Mouse (Mus musculus): ENCODE measurements around the gene Lamp2. TPM values are rescaled to one million over a fixed set of nuclear protein-coding genes. Genes with fewer than 3 reads are reported as not detected.
"Not testable (repeated sequence)": the region's sequence is repeated elsewhere in the genome, so short reads cannot be mapped to it uniquely, and the experiment has no call there.

Lamp2 gene
- 131 and 144 TPM in 2 replicates for polyA plus RNA-seq (2014; fragmentation: Nextera tagmentation; extraction: Ambion mirVana)

GRCm38 (mm10) chrX:38455890-38456634, at the start of gene Lamp2:
Lamp2 (minus strand) TSS chrX:38456454.
- H3K4me2 ChIP-seq (ENCODE audit: low read length), result peak within 1 kb of the TSS; percentile 53
- DNase-seq (ENCODE audit: low spot score) (peak; percentile 82), ATAC-seq (replicated peaks; ENCODE audit: low FRiP score, low TSS enrichment, low read depth) (peak; percentile 94)
- peak within 1 kb of the TSS; percentile 59 for H3K9ac ChIP-seq (ENCODE audit: low read length)
- peak within 1 kb of the TSS; percentile 52 for H3K4me3 ChIP-seq (ENCODE audit: low read depth, low read length)
- H3K27ac ChIP-seq (ENCODE audit: low read depth), result peak within 1 kb of the TSS; percentile 75
- peaks cover 8% of the 10 kb centered on the region; the same call in 1 of the 2 replicates for H3K36me3 ChIP-seq (ENCODE audit: control insufficient read depth, insufficient read depth, low read length)
- H3K27me3 ChIP-seq (replicated peaks; ENCODE audit: control insufficient read depth, insufficient read depth, low read length), result no peaks in the 10 kb centered on the region
- WGBS, result 18% methylated on average over 41 of the region's 47 CpGs
- H3K9me3 ChIP-seq (ENCODE audit: control insufficient read depth, low read length), result no peaks in the 10 kb centered on the region
- H3K4me1 ChIP-seq (replicated peaks; ENCODE audit: control insufficient read depth, insufficient read depth, low read length), result no peaks in the 10 kb centered on the region

- H3K27ac ChIP-seq (ENCODE audit: low read depth), result no peak overlapping the region
- no peak overlapping the region for H3K9ac ChIP-seq (ENCODE audit: low read length)
- no peaks in the 10 kb centered on the region for H3K27me3 ChIP-seq (replicated peaks; ENCODE audit: control insufficient read depth, insufficient read depth, low read length)
- no peaks in the 10 kb centered on the region for H3K4me1 ChIP-seq (replicated peaks; ENCODE audit: control insufficient read depth, insufficient read depth, low read length)
- DNase-seq (ENCODE audit: low spot score), result no peak
- 91% methylated on average over 14 of the region's 14 CpGs for WGBS
- no peak overlapping the region for H3K4me2 ChIP-seq (ENCODE audit: low read length)
- no peak for ATAC-seq (replicated peaks; ENCODE audit: low FRiP score, low TSS enrichment, low read depth)
- H3K9me3 ChIP-seq (ENCODE audit: control insufficient read depth, low read length), result no peaks in the 10 kb centered on the region
- no peaks in the 10 kb centered on the region for H3K36me3 ChIP-seq (ENCODE audit: control insufficient read depth, insufficient read depth, low read length)
- H3K4me3 ChIP-seq (ENCODE audit: low read depth, low read length), result no peak overlapping the region
These were observed 48.6 kb upstream of the Lamp2 start for GRCm38 (mm10) chrX:38504846-38505245.

GRCm38 (mm10) chrX:38502182-38502581, 45.9 kb upstream of the Lamp2 start:
- not testable (repeated sequence) for H3K9me3 ChIP-seq (ENCODE audit: control insufficient read depth, low read length); H3K4me2 ChIP-seq (ENCODE audit: low read length); H3K27me3 ChIP-seq (replicated peaks; ENCODE audit: control insufficient read depth, insufficient read depth, low read length); H3K9ac ChIP-seq (ENCODE audit: low read length); H3K36me3 ChIP-seq (ENCODE audit: control insufficient read depth, insufficient read depth, low read length); H3K4me3 ChIP-seq (ENCODE audit: low read depth, low read length); ATAC-seq (replicated peaks; ENCODE audit: low FRiP score, low TSS enrichment, low read depth); DNase-seq (ENCODE audit: low spot score); H3K27ac ChIP-seq (ENCODE audit: low read depth); H3K4me1 ChIP-seq (replicated peaks; ENCODE audit: control insufficient read depth, insufficient read depth, low read length)
- WGBS, result 67% methylated on average over 5 of the region's 5 CpGs

GRCm38 (mm10) chrX:38485464-38485863, 29.2 kb upstream of the Lamp2 start:
- H3K9me3 ChIP-seq (ENCODE audit: control insufficient read depth, low read length); H3K4me3 ChIP-seq (ENCODE audit: low read depth, low read length); H3K27me3 ChIP-seq (replicated peaks; ENCODE audit: control insufficient read depth, insufficient read depth, low read length); H3K36me3 ChIP-seq (ENCODE audit: control insufficient read depth, insufficient read depth, low read length); ATAC-seq (replicated peaks; ENCODE audit: low FRiP score, low TSS enrichment, low read depth); H3K27ac ChIP-seq (ENCODE audit: low read depth); H3K9ac ChIP-seq (ENCODE audit: low read length); H3K4me1 ChIP-seq (replicated peaks; ENCODE audit: control insufficient read depth, insufficient read depth, low read length): not testable (repeated sequence)
- peak; percentile 51 for DNase-seq (ENCODE audit: low spot score)
- 29% methylated on average over 20 of the region's 20 CpGs for WGBS
- H3K4me2 ChIP-seq (ENCODE audit: low read length), result peak overlapping the region; percentile 23; the same call in 1 of the 2 replicates

- Histone ChIP-seq H3K36me3 (ENCODE audit: control insufficient read depth, insufficient read depth, low read length) (no peaks in the 10 kb centered on the region), H3K27me3 (replicated peaks; ENCODE audit: control insufficient read depth, insufficient read depth, low read length) (no peaks in the 10 kb centered on the region), H3K4me1 (replicated peaks; ENCODE audit: control insufficient read depth, insufficient read depth, low read length) (no peaks in the 10 kb centered on the region), H3K27ac (ENCODE audit: low read depth) (no peak overlapping the region), H3K4me3 (ENCODE audit: low read depth, low read length) (no peak overlapping the region), H3K4me2 (ENCODE audit: low read length) (no peak overlapping the region), H3K9ac (ENCODE audit: low read length) (no peak overlapping the region), H3K9me3 (ENCODE audit: control insufficient read depth, low read length) (no peaks in the 10 kb centered on the region)
- no peak for ATAC-seq (replicated peaks; ENCODE audit: low FRiP score, low TSS enrichment, low read depth)
- no peak for DNase-seq (ENCODE audit: low spot score)
- WGBS, result 63% methylated on average over 1 of the region's 1 CpGs
These were observed 22.3 kb upstream of the Lamp2 start for GRCm38 (mm10) chrX:38478583-38478982.

- H3K36me3 ChIP-seq (ENCODE audit: control insufficient read depth, insufficient read depth, low read length), result no peaks in the 10 kb centered on the region
- peak overlapping the region; percentile 37 for H3K4me3 ChIP-seq (ENCODE audit: low read depth, low read length)
- H3K4me1 ChIP-seq (replicated peaks; ENCODE audit: control insufficient read depth, insufficient read depth, low read length), result no peaks in the 10 kb centered on the region
- 12% methylated on average over 32 of the region's 32 CpGs for WGBS
- peak overlapping the region; percentile 44 for H3K4me2 ChIP-seq (ENCODE audit: low read length)
- no peaks in the 10 kb centered on the region for H3K27me3 ChIP-seq (replicated peaks; ENCODE audit: control insufficient read depth, insufficient read depth, low read length)
- H3K27ac ChIP-seq (ENCODE audit: low read depth), result peak overlapping the region; percentile 84
- ATAC-seq (replicated peaks; ENCODE audit: low FRiP score, low TSS enrichment, low read depth) (peak; percentile 97), DNase-seq (ENCODE audit: low spot score) (peak; percentile 80)
- peak overlapping the region; percentile 22; the same call in 1 of the 2 replicates for H3K9ac ChIP-seq (ENCODE audit: low read length)
- H3K9me3 ChIP-seq (ENCODE audit: control insufficient read depth, low read length), result no peaks in the 10 kb centered on the region
These were observed 17.5 kb upstream of the Lamp2 start for GRCm38 (mm10) chrX:38473537-38474299.

- no peak overlapping the region for H3K9ac ChIP-seq (ENCODE audit: low read length)
- WGBS, result 23% methylated on average over 10 of the region's 10 CpGs
- H3K27me3 ChIP-seq (replicated peaks; ENCODE audit: control insufficient read depth, insufficient read depth, low read length), result no peaks in the 10 kb centered on the region
- H3K9me3 ChIP-seq (ENCODE audit: control insufficient read depth, low read length), result no peaks in the 10 kb centered on the region
- no peaks in the 10 kb centered on the region for H3K4me1 ChIP-seq (replicated peaks; ENCODE audit: control insufficient read depth, insufficient read depth, low read length)
- peak overlapping the region; percentile 84 for H3K27ac ChIP-seq (ENCODE audit: low read depth)
- no peaks in the 10 kb centered on the region for H3K36me3 ChIP-seq (ENCODE audit: control insufficient read depth, insufficient read depth, low read length)
- peak overlapping the region; percentile 37 for H3K4me3 ChIP-seq (ENCODE audit: low read depth, low read length)
- H3K4me2 ChIP-seq (ENCODE audit: low read length), result peak overlapping the region; percentile 44; the same call in 1 of the 2 replicates
- ATAC-seq (replicated peaks; ENCODE audit: low FRiP score, low TSS enrichment, low read depth) (peak; percentile 80), DNase-seq (ENCODE audit: low spot score) (peak; percentile 52)
These were observed 16.9 kb upstream of the Lamp2 start for GRCm38 (mm10) chrX:38473164-38473536.

- no peaks in the 10 kb centered on the region for H3K9me3 ChIP-seq (ENCODE audit: control insufficient read depth, low read length)
- ATAC-seq (replicated peaks; ENCODE audit: low FRiP score, low TSS enrichment, low read depth) (no peak), DNase-seq (ENCODE audit: low spot score) (no peak)
- no peak overlapping the region for H3K9ac ChIP-seq (ENCODE audit: low read length)
- no peaks in the 10 kb centered on the region for H3K27me3 ChIP-seq (replicated peaks; ENCODE audit: control insufficient read depth, insufficient read depth, low read length)
- H3K4me3 ChIP-seq (ENCODE audit: low read depth, low read length), result no peak overlapping the region
- H3K36me3 ChIP-seq (ENCODE audit: control insufficient read depth, insufficient read depth, low read length), result no peaks in the 10 kb centered on the region
- no peak overlapping the region for H3K4me2 ChIP-seq (ENCODE audit: low read length)
- no peak overlapping the region for H3K27ac ChIP-seq (ENCODE audit: low read depth)
- H3K4me1 ChIP-seq (replicated peaks; ENCODE audit: control insufficient read depth, insufficient read depth, low read length), result no peaks in the 10 kb centered on the region
These were observed 10.0 kb upstream of the Lamp2 start for GRCm38 (mm10) chrX:38466236-38466635.

All from intestine, embryonic 14.5 days (tissue).